Mouse (Mus musculus) adrenal gland, adult 2 months (tissue): ENCODE measurements around the gene Crot. TPM values are rescaled to one million over a fixed set of nuclear protein-coding genes. Genes with fewer than 3 reads are reported as not detected.
"Not testable (repeated sequence)": the region's sequence is repeated elsewhere in the genome, so short reads cannot be mapped to it uniquely, and the experiment has no call there.

ENCODE experiments used
- DNase-seq: peaks from one replicate; pipeline ENCODE4 v3.0.0; 2021
- long read RNA-seq: library from polyadenylated mRNA; stranded (forward); transcript quantifications from one replicate; pipeline ENCODE4 v2.0.0, GENCODE M21; 2021
- polyA plus RNA-seq: library from polyadenylated mRNA; depleted of rRNA; stranded (reverse); fragments of >200 nt; gene quantifications from 2 replicates; pipeline ENCODE4 v1.2.3, GENCODE M21; 2012; rRNA removed
- total RNA-seq, 2 experiments: library from RNA; stranded (reverse); gene quantifications; 2 replicates each; pipeline ENCODE4 v1.2.3; 2021

Gene Crot
- total RNA-seq (10 to 100 TPM; 33.2 to 37.5 TPM), polyA plus RNA-seq (3.3 and 3.7 TPM in 2 replicates)
- long read RNA-seq, transcript Crot-201 (18 exons, 2,996 nt) = major isoform, 20 of 26 reads
- long read RNA-seq, partial matches to known transcripts = 1 of 26 reads
- long read RNA-seq, other reads (novel, unspliced or antisense) = 5 of 26 reads

DNA sequence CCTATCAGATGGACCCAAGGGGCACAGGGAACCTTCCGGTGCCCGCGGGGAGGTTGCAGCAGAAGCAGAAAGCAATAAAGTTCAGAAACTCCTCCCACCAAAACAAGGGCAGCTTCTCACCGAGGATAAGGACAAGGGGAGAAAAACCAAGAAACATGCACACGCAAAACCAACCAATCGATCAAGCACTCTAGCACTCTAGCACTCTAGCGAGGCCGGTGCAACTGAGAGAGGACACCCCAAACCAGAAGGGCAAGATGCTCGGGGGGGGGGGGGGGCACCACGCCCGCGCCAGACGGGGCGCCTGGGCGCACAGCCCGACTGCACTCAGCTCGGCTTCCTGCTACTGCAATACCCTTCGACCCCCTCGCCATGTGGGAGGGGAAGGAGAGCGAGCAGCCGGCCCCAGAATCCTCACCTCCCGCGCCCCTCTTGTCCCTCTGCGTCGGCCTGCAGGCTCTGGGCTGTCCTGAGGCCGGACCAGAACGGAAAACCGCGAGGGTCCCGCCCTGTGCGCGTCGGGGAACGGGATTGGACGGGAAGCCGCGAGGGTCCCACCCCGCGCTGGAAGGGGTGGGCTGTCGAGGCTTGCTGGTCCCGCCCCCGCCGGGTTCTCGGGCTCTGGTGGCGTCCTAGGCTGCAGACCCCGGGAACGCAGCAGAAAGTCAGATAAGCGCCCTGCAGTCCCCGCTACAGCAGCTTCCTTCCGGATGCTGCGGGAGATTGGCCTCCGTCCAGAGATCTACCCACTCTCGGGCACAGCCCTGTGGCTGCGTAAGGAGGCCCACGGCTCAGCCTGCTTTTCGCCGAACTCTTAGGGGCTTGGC is at the start of gene Crot:
TSS of gene Crot (minus strand) at position 639 of the 827 bp plus-strand sequence.
- peak; percentile 97 for DNase-seq

GRCm38 (mm10) chr5:9045904-9046303 is 48.8 kb upstream of the Crot start:
- DNase-seq = no peak

DNA sequence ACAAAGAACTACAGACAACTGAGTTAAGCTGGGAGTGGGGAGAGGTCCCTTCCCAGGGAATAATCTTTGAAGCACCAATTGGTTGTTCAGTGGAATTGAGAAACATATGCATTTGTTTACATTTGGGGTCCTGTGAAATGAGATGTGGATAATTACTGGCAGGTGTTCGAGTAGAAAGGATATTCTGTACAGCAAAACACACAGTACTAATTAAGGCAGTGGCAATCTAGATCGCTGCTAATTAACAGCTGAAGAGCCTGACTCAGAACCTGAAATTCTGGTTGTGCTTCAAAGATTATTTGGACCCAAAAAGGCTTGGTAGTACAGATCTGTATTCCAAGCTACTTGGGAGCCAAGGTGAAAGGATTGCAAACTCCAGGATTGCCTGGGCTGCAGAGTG is 47.7 kb upstream of the Crot start:
- no peak for DNase-seq

DNA sequence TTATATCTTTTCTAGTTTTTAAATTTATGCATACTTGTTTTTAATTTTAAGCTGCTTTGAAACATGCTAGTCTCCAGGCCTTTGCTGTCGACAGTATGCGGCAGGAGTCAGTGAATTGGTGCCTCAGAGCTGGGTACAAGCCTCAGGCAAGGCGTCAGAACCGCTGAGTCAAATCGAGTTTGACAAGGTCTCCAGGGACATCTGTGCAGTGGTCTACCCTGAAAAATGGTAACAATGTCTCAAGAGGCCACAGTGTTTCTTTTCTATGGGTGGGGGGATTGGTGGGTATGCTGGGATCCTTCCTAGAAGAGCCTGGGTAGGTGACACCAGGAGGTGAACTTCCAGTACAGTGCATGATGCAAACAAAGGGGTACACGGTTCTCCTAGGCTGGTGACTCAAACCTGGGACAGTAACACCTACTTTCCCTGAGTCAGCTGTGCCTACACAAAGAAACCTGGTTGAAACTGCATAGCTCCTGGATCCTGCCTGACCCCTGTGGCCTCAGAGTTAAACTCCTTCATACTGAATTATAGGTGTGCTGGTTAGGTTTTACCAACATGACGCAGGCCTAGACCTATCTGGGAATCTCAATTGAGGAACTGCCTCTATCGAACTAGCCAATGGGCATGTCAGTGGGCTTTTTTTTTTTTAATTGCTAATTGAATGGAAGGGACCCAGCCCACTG is 46.6 kb upstream of the Crot start:
- no peak for DNase-seq

- DNase-seq = no peak
These were observed 45.7 kb upstream of the Crot start for GRCm38 (mm10) chr5:9042721-9043416.

- DNase-seq = no peak
These were observed 43.6 kb upstream of the Crot start for GRCm38 (mm10) chr5:9040665-9041215.

- no peak for DNase-seq
These were observed 42.9 kb upstream of the Crot start for GRCm38 (mm10) chr5:9039978-9040377.

DNA sequence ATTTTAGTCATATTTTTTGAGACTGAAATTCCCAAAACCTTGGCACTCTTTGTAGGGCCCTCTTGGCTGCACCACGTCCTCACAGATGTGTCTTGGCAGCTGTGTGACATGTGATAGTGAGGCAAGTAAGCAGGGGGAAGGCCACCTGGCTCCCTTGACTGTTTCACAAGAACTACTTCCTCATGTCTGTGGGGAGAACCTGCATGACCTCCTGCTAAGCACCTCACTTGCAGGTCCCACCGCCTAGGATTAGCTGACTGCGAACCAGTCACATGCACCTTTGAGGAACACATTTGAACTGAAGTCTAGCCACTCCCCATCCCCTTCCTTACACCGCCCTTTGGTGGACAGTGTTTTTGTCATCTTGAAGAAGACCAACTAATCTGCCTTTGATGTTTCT is 40.2 kb upstream of the Crot start:
- no peak for DNase-seq

DNA sequence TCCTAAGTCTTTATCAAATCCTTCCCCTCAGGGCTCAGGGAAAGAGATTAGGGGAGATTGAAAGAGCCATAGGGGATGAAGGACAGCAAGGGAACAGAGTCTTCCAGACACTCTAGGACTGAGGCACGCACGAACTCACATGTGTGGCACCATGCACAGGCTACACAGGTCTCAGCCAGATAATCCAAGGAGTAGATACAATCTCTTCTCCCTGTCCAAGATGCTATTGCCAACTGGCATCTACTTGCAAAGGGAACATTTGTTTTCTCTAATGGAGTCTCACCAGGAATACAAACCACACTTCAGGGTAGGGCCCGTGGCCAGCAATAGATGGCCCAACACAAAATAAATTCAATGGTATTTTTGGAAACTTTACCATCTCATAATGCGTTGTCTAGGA is 38.3 kb upstream of the Crot start:
- no peak for DNase-seq

DNA sequence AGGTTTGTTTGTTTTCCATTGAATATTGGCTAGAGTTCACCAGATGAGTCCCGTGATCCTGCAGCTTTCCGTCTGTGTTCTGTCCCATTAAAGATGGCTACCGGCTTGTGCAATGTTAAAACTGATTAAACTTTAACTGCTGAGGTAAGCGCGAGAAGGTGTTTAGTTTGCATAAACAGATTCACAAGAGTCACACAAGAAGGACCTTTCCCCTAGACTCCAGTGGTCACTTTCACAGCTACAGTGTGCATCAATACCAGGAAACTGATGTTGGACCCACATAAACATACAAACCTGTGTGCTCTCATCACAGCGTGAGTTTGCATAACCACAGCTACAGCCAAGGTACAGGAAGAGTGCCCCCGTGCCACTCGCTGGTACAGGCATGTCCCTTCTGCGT is 37.4 kb upstream of the Crot start:
- DNase-seq = no peak

GRCm38 (mm10) chr5:9033843-9034242 is 36.7 kb upstream of the Crot start:
- DNase-seq = no peak

- no peak for DNase-seq
These were observed 35.5 kb upstream of the Crot start for GRCm38 (mm10) chr5:9032641-9033040.

- no peak for DNase-seq
These were observed 35.0 kb upstream of the Crot start for GRCm38 (mm10) chr5:9032101-9032590.

DNA sequence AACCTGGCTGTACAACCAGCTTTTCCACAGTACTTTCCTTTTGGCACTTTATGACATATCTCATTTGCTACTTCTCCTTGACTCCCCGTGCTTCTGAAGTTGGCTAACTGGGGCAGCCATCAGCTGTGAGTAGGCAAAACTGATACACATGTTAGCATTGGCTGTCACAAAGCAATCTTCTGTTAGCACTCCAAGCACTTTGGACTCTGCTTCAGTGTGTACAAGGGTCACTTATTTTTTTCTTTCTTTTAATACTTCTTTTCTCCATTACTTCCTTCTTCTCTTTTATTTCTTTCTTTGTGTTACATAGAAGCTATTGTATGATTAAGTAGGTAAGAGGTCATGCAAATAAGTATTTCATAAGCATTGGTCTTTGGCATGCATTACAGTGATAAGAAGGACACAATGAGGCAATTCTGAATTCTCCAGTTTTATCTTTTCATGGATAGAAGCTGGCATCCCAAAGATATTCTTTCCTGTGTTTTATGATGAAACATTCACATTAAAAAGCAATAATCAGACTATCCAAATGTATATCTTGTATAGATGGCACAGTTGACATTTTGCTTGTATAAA is 31.2 kb upstream of the Crot start:
- peak; percentile 13 for DNase-seq

DNA sequence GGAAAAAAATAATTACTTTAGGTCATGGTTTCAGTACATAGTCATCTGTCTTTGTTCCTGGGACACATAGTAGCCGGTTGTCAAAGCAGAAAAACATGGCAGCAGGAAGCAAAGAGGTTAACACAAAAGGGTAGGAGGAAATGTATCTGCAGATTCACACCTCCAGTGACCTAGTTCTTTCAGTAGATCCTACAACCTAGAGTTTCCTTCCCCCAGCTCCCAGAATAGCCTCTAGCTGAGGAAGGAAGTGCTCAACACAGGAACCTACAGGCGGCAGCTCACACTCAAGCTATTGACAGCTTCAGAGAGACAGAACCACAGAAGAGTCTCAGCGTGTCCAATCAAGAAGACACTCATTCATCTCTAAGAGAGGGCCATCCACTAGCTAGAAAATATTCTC is 18.2 kb upstream of the Crot start:
- DNase-seq = no peak

DNA sequence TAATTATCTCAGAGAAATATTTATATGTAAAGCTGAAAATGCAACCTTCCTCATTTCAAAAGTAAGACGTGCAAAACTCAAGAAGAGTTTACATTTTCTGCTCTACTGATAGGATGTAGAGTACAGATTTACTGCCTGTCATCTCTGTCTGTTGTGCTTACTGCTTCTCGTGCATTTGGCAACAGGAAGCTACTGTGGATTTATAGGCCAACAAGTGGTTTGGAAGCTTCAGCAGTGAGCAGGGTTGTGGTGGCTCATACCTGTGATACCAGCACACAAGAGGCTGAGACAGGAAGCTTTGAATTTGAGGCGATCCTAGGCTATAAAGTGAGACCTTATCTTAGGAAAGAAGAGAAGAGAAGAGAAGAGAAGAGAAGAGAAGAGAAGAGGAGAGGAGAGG is 17.6 kb upstream of the Crot start:
- no peak for DNase-seq

DNA sequence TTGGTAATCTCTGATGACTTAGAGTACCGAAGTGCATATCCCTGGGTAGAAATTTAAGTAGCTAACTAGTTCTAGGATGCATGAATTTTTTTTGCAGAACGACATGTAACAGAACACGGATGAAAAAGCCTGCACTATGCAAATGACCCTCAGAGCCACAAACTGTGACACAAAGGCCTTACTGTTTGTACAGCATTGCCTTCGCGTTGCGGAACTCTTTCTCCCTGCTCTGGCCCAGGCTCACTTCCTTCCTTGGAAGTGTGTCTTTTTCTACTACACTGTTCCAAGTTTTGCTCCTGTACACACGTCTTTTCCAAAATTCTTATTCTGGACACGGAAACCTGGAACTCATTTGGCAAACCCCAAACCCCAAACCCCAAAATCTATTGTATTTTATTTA is 14.2 kb upstream of the Crot start:
- DNase-seq = no peak

DNA sequence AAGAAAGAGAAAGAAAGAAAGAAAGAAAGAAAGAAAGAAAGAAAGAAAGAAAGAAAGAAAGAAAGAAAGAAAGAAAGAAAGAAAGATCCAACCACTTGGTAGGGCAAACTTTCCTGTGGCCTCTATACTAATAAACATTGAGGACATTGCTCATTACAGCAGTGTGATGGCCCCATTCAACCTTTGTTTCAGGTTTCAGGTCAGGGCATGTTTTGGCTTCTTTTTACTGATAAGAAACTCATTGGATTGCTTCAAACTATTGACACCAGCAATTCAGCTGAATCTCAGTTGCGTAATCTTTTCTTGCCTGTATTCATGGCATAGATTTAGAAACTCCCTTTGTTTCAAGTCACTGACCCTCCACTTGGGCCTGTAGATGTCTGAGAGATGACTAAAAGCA is 13.0 kb upstream of the Crot start:
- no peak for DNase-seq

DNA sequence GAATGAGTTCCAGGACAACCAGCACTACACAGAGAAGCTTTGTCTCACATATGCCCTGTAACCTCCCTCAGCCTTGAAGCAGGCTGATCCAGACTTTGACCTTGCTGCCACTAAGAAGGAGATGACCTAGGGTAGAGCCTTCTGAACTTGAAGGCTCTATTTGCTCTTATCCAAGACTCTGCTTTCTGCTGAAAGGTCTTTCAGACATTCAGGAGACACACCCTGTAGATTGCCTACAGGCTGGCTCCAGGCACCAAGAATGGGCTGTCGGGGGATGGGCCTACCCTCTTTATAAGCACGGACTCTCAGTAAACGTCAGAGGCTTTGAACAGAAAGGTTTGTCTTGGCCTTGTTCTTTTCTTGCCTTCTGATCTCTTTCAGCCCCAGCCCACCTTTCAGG is 9.5 kb upstream of the Crot start:
- DNase-seq = not testable (repeated sequence)

DNA sequence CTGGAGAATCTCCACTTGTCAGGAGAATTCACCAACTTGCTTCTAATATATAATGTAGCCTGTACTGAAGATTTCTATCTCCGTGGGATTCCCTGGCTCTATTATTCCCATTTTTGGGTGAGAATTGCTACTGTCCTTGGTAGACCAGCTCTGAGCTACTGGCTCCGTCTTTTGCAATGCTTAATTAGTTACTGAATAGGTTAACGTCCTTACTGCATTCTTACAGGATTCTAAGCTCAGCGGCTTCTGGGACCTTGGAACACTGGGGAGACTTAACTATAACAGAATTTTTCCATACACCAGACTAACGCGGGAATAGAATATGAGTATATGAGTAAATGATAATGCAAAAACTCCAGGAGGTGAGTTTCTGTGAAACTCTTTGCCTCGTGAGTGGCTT is 2.9 kb upstream of the Crot start:
- DNase-seq = not testable (repeated sequence)

GRCm38 (mm10) chr5:8999108-8999507 is 2.0 kb upstream of the Crot start:
- DNase-seq = no peak

DNA sequence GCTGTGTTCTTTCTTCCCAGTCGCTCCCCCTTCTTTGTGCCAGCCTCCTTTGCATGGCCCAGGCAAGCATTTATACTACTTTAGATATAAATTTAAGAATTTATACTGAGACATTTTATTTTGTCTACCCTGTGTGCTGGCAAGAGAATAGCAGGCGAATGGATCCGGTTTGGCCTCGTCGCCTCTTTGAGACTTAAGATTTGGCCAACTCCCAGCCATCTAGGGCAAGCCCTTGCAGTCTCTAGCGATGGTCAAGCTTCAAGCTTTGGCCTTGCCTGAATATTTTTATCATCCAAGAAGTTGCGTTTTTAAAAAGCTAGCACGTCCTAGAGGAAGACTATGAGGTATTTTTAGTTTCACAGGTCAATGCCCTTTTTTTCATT is 380 bp upstream of the Crot start:
- DNase-seq = no peak
